33 mouse cellular contexts compared by ENCODE assay signal in the genomic region with DNA sequence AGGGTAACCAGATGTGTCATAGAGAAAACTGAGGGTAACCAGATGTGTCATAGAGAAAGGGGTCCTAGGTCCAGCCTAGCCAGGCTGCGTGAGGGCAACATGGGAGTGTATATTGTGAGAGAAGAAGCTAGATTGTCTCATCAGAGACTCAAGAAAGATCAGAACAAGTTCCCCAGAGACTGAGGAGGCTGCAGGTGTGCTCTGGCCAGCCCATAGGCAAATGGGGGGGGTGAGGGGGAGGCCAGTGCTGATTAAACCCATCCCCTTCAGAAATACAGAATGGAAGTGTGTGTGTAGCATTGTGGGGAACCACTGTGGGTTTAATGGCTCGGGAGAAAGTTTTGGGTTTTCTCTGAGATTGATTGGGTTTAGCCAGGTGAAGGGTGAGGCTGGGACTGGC. TPM values are rescaled to one million over a fixed set of nuclear protein-coding genes. Genes with fewer than 3 reads are reported as not detected.
"Had no signal": no experiment of that assay in that cellular context is flagged by ENCODE, and none has a peak within 500 bp of the region (broad histone marks: within the 10 kb centered on the region; RNA-seq: fewer than 3 reads in every experiment).

No protein-coding gene starts in this region.

- H3K27me3 ChIP-seq: embryonic facial prominence, embryonic 12.5 days; embryonic facial prominence, embryonic 13.5 days; embryonic facial prominence, embryonic 15.5 days; forebrain, embryonic 12.5 days; forebrain, embryonic 13.5 days; forebrain, embryonic 15.5 days had no signal

- H3K27ac ChIP-seq: embryonic facial prominence, embryonic 10.5 days; embryonic facial prominence, embryonic 12.5 days; embryonic facial prominence, embryonic 13.5 days; embryonic facial prominence, embryonic 15.5 days; forebrain, embryonic 10.5 days; forebrain, embryonic 12.5 days; forebrain, embryonic 13.5 days; forebrain, embryonic 15.5 days; gastrocnemius, adult 2 months; heart, adult 2 months had no signal

- DNase-seq: cerebellum, adult 8-10 months; cerebellum, adult 9-10 months; cerebellum, adult 9-11 months; cerebellum, postnatal 10 days; cerebellum, postnatal 14 days; cerebellum, postnatal 25 days; cerebellum, postnatal 36 days; embryo, embryonic 11 days; forebrain, postnatal 0 days; gastrocnemius, adult 2 months; gastrocnemius, postnatal 10 days; gastrocnemius, postnatal 14 days; gastrocnemius, postnatal 25 days; gastrocnemius, postnatal 36 days; heart, adult 11 months; heart, adult 18-20 months; heart, adult 2 months had no signal

- H3K4me2 ChIP-seq: embryonic facial prominence, embryonic 12.5 days; embryonic facial prominence, embryonic 13.5 days; embryonic facial prominence, embryonic 15.5 days; forebrain, embryonic 12.5 days; forebrain, embryonic 13.5 days; forebrain, embryonic 15.5 days had no signal

- H3K9me3 ChIP-seq: embryonic facial prominence, embryonic 10.5 days; embryonic facial prominence, embryonic 12.5 days; embryonic facial prominence, embryonic 13.5 days; embryonic facial prominence, embryonic 15.5 days; forebrain, embryonic 10.5 days; forebrain, embryonic 12.5 days; forebrain, embryonic 13.5 days; forebrain, embryonic 15.5 days had no signal

- H3K9ac ChIP-seq: embryonic facial prominence, embryonic 12.5 days; embryonic facial prominence, embryonic 13.5 days; embryonic facial prominence, embryonic 15.5 days; forebrain, embryonic 12.5 days; forebrain, embryonic 13.5 days; forebrain, embryonic 15.5 days; forebrain, postnatal 0 days had no signal

- H3K4me3 ChIP-seq: embryonic facial prominence, embryonic 10.5 days; embryonic facial prominence, embryonic 12.5 days; embryonic facial prominence, embryonic 13.5 days; embryonic facial prominence, embryonic 15.5 days; erythroblast, embryonic 14.5 days; forebrain, embryonic 10.5 days; forebrain, embryonic 12.5 days; forebrain, embryonic 13.5 days; forebrain, embryonic 15.5 days; gastrocnemius, adult 2 months; heart, adult 2 months had no signal

RNA-seq across cellular contexts. Expression of gene Tead2, which starts 6.1 kb away (rescaled TPM):
- total RNA-seq: granulocyte monocyte progenitor cell, adult 5-6 weeks had no signal

RNA-seq across cellular contexts. Expression of gene Dkkl1, which starts 9.7 kb away (rescaled TPM):
- total RNA-seq: gastrocnemius, adult 18-20 months; gastrocnemius, adult 2 months; gastrocnemius, adult 8-10 months; gastrocnemius, postnatal 10 days; gastrocnemius, postnatal 14 days; gastrocnemius, postnatal 25 days; gastrocnemius, postnatal 36 days; gastrocnemius, postnatal 4 days; heart, adult 18-20 months; heart, adult 2 months had no signal

RNA-seq across cellular contexts. Expression of gene Ccdc155, which starts 17.0 kb away (rescaled TPM):
- total RNA-seq: gastrocnemius, adult 18-20 months; gastrocnemius, adult 2 months; gastrocnemius, postnatal 36 days; heart, adult 2 months had no signal

RNA-seq across cellular contexts. Expression of gene Slc6a16, which starts 19.2 kb away (rescaled TPM):
- total RNA-seq: common myeloid progenitor, adult 5-6 weeks; gastrocnemius, adult 18-20 months; gastrocnemius, adult 2 months; gastrocnemius, adult 8-10 months; gastrocnemius, postnatal 10 days; gastrocnemius, postnatal 14 days; gastrocnemius, postnatal 25 days; gastrocnemius, postnatal 36 days; gastrocnemius, postnatal 4 days; granulocyte monocyte progenitor cell, adult 5-6 weeks; heart, adult 18-20 months; heart, adult 2 months had no signal
- polyA plus RNA-seq: embryonic facial prominence, embryonic 11.5 days; erythroblast, embryonic 14.5 days; forebrain, embryonic 10.5 days; forebrain, embryonic 11.5 days; heart, adult 2 months had no signal
